Mouse (Mus musculus) CH12.LX (cell line): ENCODE data around the gene Hmcn1. TPM values are rescaled to one million over a fixed set of nuclear protein-coding genes. Genes with fewer than 3 reads are reported as not detected.

Experiments used
- DNase-seq: peaks from one replicate; pipeline ENCODE4 v3.0.0-alpha.2; 2013; ENCODE audit errors: extremely low read depth
- H3K27ac ChIP-seq: 2 replicates; pipeline ENCODE4 v1.5.1; 2012; ENCODE audit warnings: low read depth, mild to moderate bottlenecking, control low read depth, moderate library complexity; ENCODE audit not compliant: insufficient read depth
- H3K27me3 ChIP-seq: replicated peaks from 2 replicates; pipeline ENCODE3; 2012; ENCODE audit warnings: inconsistent platforms
- H3K36me3 ChIP-seq, 2 experiments: replicated peaks in 1 of 2; 2 replicates each; pipeline versions ENCODE3 to v1.6.1; 2012; ENCODE audit warnings: inconsistent platforms in 1 of 2, low read length in 1 of 2, mild to moderate bottlenecking in 1 of 2, mixed read lengths in 1 of 2, moderate library complexity in 1 of 2; ENCODE audit not compliant: control insufficient read depth in 1 of 2, insufficient read depth in 1 of 2
- H3K4me1 ChIP-seq, 2 experiments: 2 replicates each; pipeline ENCODE4 v1.6.1; 2012; ENCODE audit warnings: inconsistent platforms in 1 of 2, moderate library complexity in 1 of 2; ENCODE audit not compliant: insufficient read depth in 2 of 2, control insufficient read depth in 1 of 2
- H3K4me2 ChIP-seq: 2 replicates; pipeline ENCODE4 v1.6.1; 2012; ENCODE audit warnings: low read depth, mild to moderate bottlenecking, control low read depth; ENCODE audit not compliant: poor library complexity, insufficient read depth, severe bottlenecking
- H3K4me3 ChIP-seq, 3 experiments: fragments of 150-350 bp in 1 of 3; sonication (generic) in 1 of 3; replicated peaks in 1 of 3; 2 replicates each; pipeline versions ENCODE3 to v1.5.1; 2011 to 2012; ENCODE audit warnings: low read depth in 2 of 3, low read length in 2 of 3, mild to moderate bottlenecking in 2 of 3, moderate library complexity in 2 of 3, control low read depth in 1 of 3, improper control_type of control experiment in 1 of 3, inconsistent platforms in 1 of 3, mixed read lengths in 1 of 3; ENCODE audit not compliant: poor library complexity in 1 of 3
- H3K79me2 ChIP-seq: replicated peaks from 2 replicates; pipeline ENCODE4 v1.6.1; 2012; ENCODE audit warnings: mild to moderate bottlenecking, moderate library complexity; ENCODE audit not compliant: control insufficient read depth, poor library complexity, insufficient read depth, severe bottlenecking; ENCODE audit errors: extremely low read depth
- H3K9ac ChIP-seq: 2 replicates; pipeline ENCODE4 v1.6.1; 2012; ENCODE audit warnings: low read depth, mild to moderate bottlenecking, control low read depth, moderate library complexity; ENCODE audit not compliant: insufficient read depth
- H3K9me3 ChIP-seq: replicated peaks from 2 replicates; pipeline ENCODE3; 2012; ENCODE audit warnings: low read length, inconsistent platforms, mixed read lengths
- BHLHE40 ChIP-seq: IDR thresholded peaks from 2 replicates; pipeline ENCODE4 v1.6.1; 2011; ENCODE audit warnings: mild to moderate bottlenecking, low read depth, low read length, improper control_type of control experiment
- CHD2 ChIP-seq: IDR thresholded peaks from 2 replicates; pipeline ENCODE4 v1.6.1; 2011; ENCODE audit warnings: low read length, improper control_type of control experiment
- E2F4 ChIP-seq: IDR thresholded peaks from 2 replicates; pipeline ENCODE4 v1.6.1; 2011; ENCODE audit warnings: low read depth, low read length, improper control_type of control experiment; ENCODE audit not compliant: insufficient replicate concordance
- ELF1 ChIP-seq: IDR thresholded peaks from 2 replicates; pipeline ENCODE4 v1.6.1; 2014; ENCODE audit warnings: low read depth, mild to moderate bottlenecking, inconsistent platforms, low read length, improper control_type of control experiment
- HCFC1 ChIP-seq: IDR thresholded peaks from 2 replicates; pipeline ENCODE4 v1.6.1; 2012; ENCODE audit warnings: low read depth, mild to moderate bottlenecking, inconsistent platforms, low read length, improper control_type of control experiment
- IRF4 ChIP-seq: IDR thresholded peaks from 2 replicates; pipeline ENCODE4 v1.6.1; 2014; ENCODE audit warnings: low read depth, mild to moderate bottlenecking, inconsistent platforms, low read length, improper control_type of control experiment
- JUN ChIP-seq: IDR thresholded peaks from 2 replicates; pipeline ENCODE4 v1.6.1; 2011; ENCODE audit warnings: low read depth, mild to moderate bottlenecking, low read length, improper control_type of control experiment, moderate library complexity; ENCODE audit not compliant: insufficient read depth
- KAT2A ChIP-seq: IDR thresholded peaks from 2 replicates; pipeline ENCODE4 v1.6.1; 2012; ENCODE audit warnings: low read length, improper control_type of control experiment, inconsistent platforms; ENCODE audit not compliant: insufficient replicate concordance
- MAX ChIP-seq: IDR thresholded peaks from 2 replicates; pipeline ENCODE4 v1.6.1; 2011; ENCODE audit warnings: low read length, improper control_type of control experiment
- NELFE ChIP-seq: IDR thresholded peaks from 2 replicates; pipeline ENCODE4 v1.6.1; 2011; ENCODE audit warnings: low read depth, low read length, improper control_type of control experiment
- POLR2A ChIP-seq: IDR thresholded peaks from 2 replicates; pipeline ENCODE4 v1.6.1; 2011; ENCODE audit warnings: low read depth, mild to moderate bottlenecking, improper control_type of control experiment, low read length
- RCOR1 ChIP-seq: conservative IDR thresholded peaks from 2 replicates; pipeline ENCODE4 v1.6.1; 2012; ENCODE audit warnings: low read depth, mild to moderate bottlenecking, inconsistent platforms, low read length, improper control_type of control experiment
- SMC3 ChIP-seq: IDR thresholded peaks from 2 replicates; pipeline ENCODE4 v1.6.1; 2011; ENCODE audit warnings: low read depth, low read length, improper control_type of control experiment
- UBTF ChIP-seq: IDR thresholded peaks from 2 replicates; pipeline ENCODE4 v1.6.1; 2012; ENCODE audit warnings: low read depth, mild to moderate bottlenecking, inconsistent platforms, low read length, improper control_type of control experiment, moderate library complexity
- USF1 ChIP-seq: IDR thresholded peaks from 2 replicates; pipeline ENCODE4 v1.6.1; 2014; ENCODE audit warnings: low read depth, mild to moderate bottlenecking, inconsistent platforms, low read length, improper control_type of control experiment
- ZC3H11A ChIP-seq: IDR thresholded peaks from 2 replicates; pipeline ENCODE4 v1.6.1; 2012; ENCODE audit warnings: low read depth, mild to moderate bottlenecking, inconsistent platforms, low read length, improper control_type of control experiment
- ZKSCAN1 ChIP-seq: IDR thresholded peaks from 2 replicates; pipeline ENCODE4 v1.6.1; 2012; ENCODE audit warnings: low read depth, inconsistent platforms, low read length, improper control_type of control experiment, borderline replicate concordance
- dilution Hi-C: fragments of 300-500 bp; cut with MboI; formaldehyde crosslinking; loops from 2 replicates; pipeline ENCODE4 v1.14.3; 2020; ENCODE audit warnings: low sequenced_read_pairs; ENCODE audit not compliant: extremely low pct_unique_long_range_greater_than_20kb, extremely low pct_ligation_motif_present
- in situ Hi-C: fragments of 300-500 bp; cut with MboI; formaldehyde crosslinking; loops from 3 replicates; pipeline ENCODE4 v1.14.3; 2019; ENCODE audit warnings: low sequenced_read_pairs, low pct_ligation_motif_present, low pct_unique_long_range_greater_than_20kb, mixed read lengths
- polyA plus RNA-seq: library from polyadenylated mRNA; unstranded; fragments of >175 nt; gene quantifications from 2 replicates; pipeline ENCODE4 v1.2.1, GENCODE M21; 2012; ENCODE audit warnings: low read depth; ENCODE audit not compliant: insufficient read length
- total RNA-seq, 2 experiments: library from RNA; depleted of rRNA; stranded (reverse); fragments of 300-350 nt in 1 of 2; fragments of >200 nt in 1 of 2; gene quantifications; 2 replicates each; pipeline ENCODE4 v1.2.3; 2012 to 2014

The Hmcn1 gene
- total and polyA plus RNA-seq, 3 experiments: under 0.01 to 0.04 (median 0.01) TPM

DNA sequence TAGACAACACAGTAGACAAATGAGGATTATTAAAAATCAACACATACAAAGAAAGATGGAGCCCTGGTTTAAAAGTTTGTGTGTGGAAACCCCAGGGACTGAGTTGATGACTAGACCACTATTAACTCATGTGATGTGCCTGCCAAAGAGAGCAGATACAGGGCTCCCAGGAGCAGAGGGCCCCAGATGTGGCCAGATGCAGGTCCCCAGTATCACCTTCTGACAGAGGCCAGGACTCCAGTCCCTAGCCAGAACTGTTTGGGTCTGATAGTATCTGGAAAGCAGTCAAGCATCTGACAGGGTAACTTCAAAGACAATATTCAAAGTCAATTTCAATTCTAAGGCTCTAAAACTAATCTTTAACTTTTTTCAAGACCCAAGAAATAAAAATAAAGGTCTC lies 124.0 kb downstream of the Hmcn1 start:
- Histone ChIP-seq H3K36me3 (no peaks in the 10 kb centered on the region), H3K9ac (no peak overlapping the region), H3K9me3 (no peaks in the 10 kb centered on the region)
- DNase-seq: no peak
- in situ Hi-C loops: no loop called here
- TF ChIP-seq ELF1: no peak
- no peak for TF ChIP-seq ZKSCAN1
- no peak for TF ChIP-seq IRF4
- TF ChIP-seq CHD2: no peak
- TF ChIP-seq SMC3: no peak
- TF ChIP-seq UBTF: no peak
- TF ChIP-seq, all 38 proteins: peak for 0
- dilution Hi-C loops: no loop called here
- Histone ChIP-seq H3K4me1 (peaks cover 0 to 7% of the 10 kb centered on the region in 2 experiments; a peak in 1 of 4 replicates), H3K4me2 (no peak overlapping the region), H3K4me3 (no peak overlapping the region), H3K79me2 (no peaks in the 10 kb centered on the region), H3K27ac (no peak overlapping the region), H3K27me3 (no peaks in the 10 kb centered on the region)

DNA sequence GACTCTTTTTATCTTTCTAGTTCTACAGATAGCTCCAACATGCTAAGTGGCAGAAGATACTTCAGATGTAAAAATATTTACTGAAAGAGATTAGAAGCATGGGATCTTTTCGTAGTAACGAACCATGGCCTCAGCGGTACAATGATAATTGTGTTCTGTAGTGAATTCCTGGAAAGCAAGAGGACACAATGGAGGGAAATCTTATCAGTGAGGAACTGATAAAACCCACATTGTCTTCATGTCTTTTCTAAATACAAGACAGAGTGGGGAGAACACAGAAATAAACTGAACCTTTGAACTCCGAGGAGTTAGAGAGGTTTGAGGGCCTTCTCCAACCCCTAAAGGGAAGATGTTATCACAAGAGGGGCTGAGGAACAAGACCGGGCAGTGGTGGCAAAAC lies 126.6 kb downstream of the Hmcn1 start:
- no peak for TF ChIP-seq JUN
- TF ChIP-seq BHLHE40: no peak
- TF ChIP-seq ZC3H11A: no peak
- TF ChIP-seq USF1: no peak
- no peak for TF ChIP-seq NELFE
- no peak for TF ChIP-seq HCFC1
- no peak for TF ChIP-seq MAX
- no peak for TF ChIP-seq E2F4
- TF ChIP-seq POLR2A: no peak
- TF ChIP-seq KAT2A: no peak
- no peak for TF ChIP-seq ELF1
- TF ChIP-seq RCOR1: no peak
- dilution Hi-C loops: no loop called here

More for the DNA sequence above, 126.6 kb downstream of the Hmcn1 start:
- Histone ChIP-seq H3K4me2 (no peak overlapping the region), H3K9me3 (no peaks in the 10 kb centered on the region), H3K4me1 (peaks cover 0 to 7% of the 10 kb centered on the region in 2 experiments; a peak in 1 of 4 replicates), H3K4me3 (no peak overlapping the region), H3K9ac (no peak overlapping the region), H3K27ac (no peak overlapping the region), H3K79me2 (no peaks in the 10 kb centered on the region), H3K36me3 (no peaks in the 10 kb centered on the region), H3K27me3 (no peaks in the 10 kb centered on the region)
- DNase-seq: no peak
- in situ Hi-C loops: no loop called here
